Comparison of ENCODE assay signal across 16 mouse cellular contexts in the genomic region with DNA sequence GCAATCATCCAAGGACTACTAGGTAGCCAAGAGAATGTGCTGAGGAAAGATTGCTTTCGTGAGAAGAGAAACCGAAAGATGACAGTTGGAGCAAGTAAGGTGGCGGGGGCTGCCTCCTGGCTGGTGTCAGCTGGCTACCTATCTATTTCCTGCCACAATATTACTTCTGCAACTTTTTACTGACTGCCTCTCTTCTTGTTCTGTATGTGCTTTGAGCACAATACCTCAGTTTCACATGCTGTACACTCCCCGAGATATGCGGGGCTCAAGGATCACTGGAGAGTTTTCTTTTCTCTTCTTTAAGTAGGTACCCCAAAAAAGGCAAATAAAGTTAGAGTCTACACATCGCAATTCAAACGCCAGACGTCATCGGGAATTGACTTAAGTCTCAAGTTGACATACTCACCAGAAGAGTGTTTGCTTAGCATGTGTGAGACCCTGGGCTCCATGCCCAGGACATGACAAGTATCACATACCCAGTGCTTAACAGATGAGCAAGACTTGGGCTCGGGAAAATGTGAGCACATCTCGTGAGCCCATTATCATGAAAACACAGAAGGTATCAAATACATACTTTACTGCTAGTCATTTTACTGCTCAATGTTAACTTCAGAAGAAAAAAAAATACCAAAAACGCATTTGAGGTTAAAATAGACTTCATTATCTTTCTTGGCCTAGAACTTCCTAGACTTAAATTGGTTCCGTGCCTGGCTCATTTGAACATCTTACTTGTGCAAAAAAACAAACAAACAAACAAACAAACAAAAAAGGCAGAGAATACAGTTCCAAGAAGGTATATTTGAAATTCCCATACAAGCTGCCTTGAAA. TPM values are rescaled to one million over a fixed set of nuclear protein-coding genes. Genes with fewer than 3 reads are reported as not detected.
A peak's percentile ranks its signal among the peaks of the same experiment; 100 is the strongest.
DNase-seq lines count a peak whose midpoint lies in the region; ATAC-seq and TF ChIP-seq lines count a peak whose summit lies in the region.
"Had no signal": no experiment of that assay in that cellular context is flagged by ENCODE, and none has a peak within 500 bp of the region (broad histone marks: within the 10 kb centered on the region; RNA-seq: fewer than 3 reads in every experiment).

No protein-coding gene starts in this region.

- dilution Hi-C loops in CH12.LX (cut with MboI; ENCODE audit: extremely low pct_ligation_motif_present, extremely low pct_unique_long_range_greater_than_20kb, low sequenced_read_pairs) = no loop called here

- no peak for TF ChIP-seq EP300 in CH12.LX (IDR thresholded peaks at IDR 0.05; ENCODE audit: low read length)

- TF ChIP-seq CTCF in CH12.LX (conservative IDR thresholded peaks at IDR 0.05 in 1 of 2, IDR thresholded peaks at IDR 0.05 in 1 of 2; ENCODE audit: low read depth in 2 of 2, low read length in 2 of 2) = no peak
- no peak for TF ChIP-seq CTCF in hindbrain, postnatal 0 days (IDR thresholded peaks at IDR 0.05; ENCODE audit: low read depth)

- in situ Hi-C loops in CH12.LX (cut with MboI; ENCODE audit: low pct_ligation_motif_present, low pct_unique_long_range_greater_than_20kb, low sequenced_read_pairs) = loop anchor here (10.0 kb wide), 1 partner anchor 54 kb away; the partner anchor contains the start of gene Slc25a5

- peak; percentile 50 for ATAC-seq in inflammation-experienced regulatory T-cells, adult 6 months
- no peak for ATAC-seq in hindbrain, postnatal 0 days
- no peak for ATAC-seq in heart, embryonic 11.5 days (replicated peaks; ENCODE audit: insufficient number of reproducible peaks, low FRiP score, low TSS enrichment)
- ATAC-seq: forebrain, embryonic 15.5 days had no signal

- no peak overlapping the region for H3K9ac ChIP-seq in CH12.LX (ENCODE audit: insufficient read depth, low read depth)
- no peak overlapping the region for H3K9ac ChIP-seq in hindbrain, postnatal 0 days (replicated peaks; ENCODE audit: low read length)
- H3K9ac ChIP-seq in heart, embryonic 11.5 days (ENCODE audit: low read depth, low read length) = no peak overlapping the region
- H3K9ac ChIP-seq: embryonic facial prominence, embryonic 12.5 days; forebrain, embryonic 15.5 days; midbrain, embryonic 12.5 days; stomach, embryonic 15.5 days had no signal

- no peak for TF ChIP-seq POLR2A in CH12.LX (IDR thresholded peaks at IDR 0.05; ENCODE audit: low read depth, low read length)

- H3K4me1 ChIP-seq in CH12.LX (ENCODE audit: control insufficient read depth in 1 of 2, insufficient read depth in 2 of 2) = peaks cover 0 to 7% of the 10 kb centered on the region in 2 experiments; a peak in 1 of 4 replicates
- H3K4me1 ChIP-seq in hindbrain, postnatal 0 days (ENCODE audit: insufficient read depth, low read length) = no peaks in the 10 kb centered on the region
- no peaks in the 10 kb centered on the region for H3K4me1 ChIP-seq in heart, embryonic 11.5 days (ENCODE audit: control insufficient read depth, insufficient read depth, low read length)
- H3K4me1 ChIP-seq: embryonic facial prominence, embryonic 12.5 days; midbrain, embryonic 12.5 days; stomach, embryonic 15.5 days had no signal

- H3K4me2 ChIP-seq in CH12.LX (ENCODE audit: insufficient read depth, low read depth, poor library complexity, severe bottlenecking) = peak overlapping the region; percentile 29; the same call in 1 of the 2 replicates
- H3K4me2 ChIP-seq in hindbrain, postnatal 0 days (ENCODE audit: low read depth, low read length) = no peak overlapping the region
- H3K4me2 ChIP-seq in heart, embryonic 11.5 days = no peak overlapping the region
- H3K4me2 ChIP-seq: embryonic facial prominence, embryonic 12.5 days; forebrain, embryonic 15.5 days; midbrain, embryonic 12.5 days; stomach, embryonic 15.5 days had no signal

- WGBS in hindbrain, postnatal 0 days = 83% methylated on average over 13 of the region's 13 CpGs
- WGBS in heart, embryonic 11.5 days (ENCODE audit: insufficient replicate concordance) = 81% methylated on average over 13 of the region's 13 CpGs

- no peaks in the 10 kb centered on the region for H3K27me3 ChIP-seq in CH12.LX (replicated peaks)
- H3K27me3 ChIP-seq in hindbrain, postnatal 0 days (ENCODE audit: insufficient read depth, low read length) = no peaks in the 10 kb centered on the region
- H3K27me3 ChIP-seq in heart, embryonic 11.5 days (ENCODE audit: control insufficient read depth, insufficient read depth, low read length) = no peaks in the 10 kb centered on the region
- H3K27me3 ChIP-seq: embryonic facial prominence, embryonic 12.5 days; forebrain, embryonic 15.5 days; midbrain, embryonic 12.5 days; stomach, embryonic 15.5 days had no signal

- H3K27ac ChIP-seq in CH12.LX (ENCODE audit: insufficient read depth, low read depth) = no peak overlapping the region; the same call in 1 of the 2 replicates
- no peak overlapping the region for H3K27ac ChIP-seq in hindbrain, postnatal 0 days
- no peak overlapping the region for H3K27ac ChIP-seq in heart, embryonic 11.5 days (ENCODE audit: low read depth, low read length)
- H3K27ac ChIP-seq: embryonic facial prominence, embryonic 12.5 days; forebrain, embryonic 15.5 days; midbrain, embryonic 12.5 days; stomach, embryonic 15.5 days had no signal

- no peaks in the 10 kb centered on the region for H3K79me2 ChIP-seq in CH12.LX (replicated peaks; ENCODE audit: control insufficient read depth, extremely low read depth, insufficient read depth, poor library complexity, severe bottlenecking)

- no peak overlapping the region for H3K4me3 ChIP-seq in CH12.LX (replicated peaks in 1 of 3; ENCODE audit: low read depth in 2 of 3, low read length in 2 of 3, poor library complexity in 1 of 3)
- no peak overlapping the region for H3K4me3 ChIP-seq in hindbrain, postnatal 0 days (ENCODE audit: low read length)
- H3K4me3 ChIP-seq in heart, embryonic 11.5 days (ENCODE audit: low read depth, low read length) = no peak overlapping the region
- H3K4me3 ChIP-seq: embryonic facial prominence, embryonic 12.5 days; forebrain, embryonic 15.5 days; midbrain, embryonic 12.5 days; stomach, embryonic 15.5 days had no signal

- no peak for TF ChIP-seq RAD21 in CH12.LX (IDR thresholded peaks at IDR 0.05; ENCODE audit: low read depth, low read length)

- H3K36me3 ChIP-seq in CH12.LX (replicated peaks in 1 of 2; ENCODE audit: control insufficient read depth in 1 of 2, insufficient read depth in 1 of 2, low read length in 1 of 2) = no peaks in the 10 kb centered on the region
- H3K36me3 ChIP-seq in hindbrain, postnatal 0 days (ENCODE audit: insufficient read depth, low read length) = no peaks in the 10 kb centered on the region
- no peaks in the 10 kb centered on the region for H3K36me3 ChIP-seq in heart, embryonic 11.5 days (ENCODE audit: control insufficient read depth, insufficient read depth, low read length)
- H3K36me3 ChIP-seq: embryonic facial prominence, embryonic 12.5 days; forebrain, embryonic 15.5 days; midbrain, embryonic 12.5 days; stomach, embryonic 15.5 days had no signal

- DNase-seq in B cell, adult 2 months = peak; percentile 15
- no peak for DNase-seq in CH12.LX (ENCODE audit: extremely low read depth)
- DNase-seq in lung, postnatal 10 days = peak; percentile 20
- no peak for DNase-seq in heart, postnatal 14 days
- no peak for DNase-seq in cerebellum, adult 11 months
- DNase-seq in hindbrain, postnatal 0 days (ENCODE audit: low spot score) = no peak
- DNase-seq: cerebellum, postnatal 25 days; gastrocnemius, postnatal 36 days; kidney, postnatal 10 days; left cerebral cortex, postnatal 4 days had no signal

- intact Hi-C loops in heart, postnatal 14 days (cut with DNase I) = no loop called here

- peaks cover 1% of the 10 kb centered on the region for H3K9me3 ChIP-seq in CH12.LX (replicated peaks; ENCODE audit: low read length)
- no peaks in the 10 kb centered on the region for H3K9me3 ChIP-seq in hindbrain, postnatal 0 days (ENCODE audit: low read length)
- H3K9me3 ChIP-seq in heart, embryonic 11.5 days (replicated peaks; ENCODE audit: control insufficient read depth, low read length) = no peaks in the 10 kb centered on the region
- H3K9me3 ChIP-seq: embryonic facial prominence, embryonic 12.5 days; forebrain, embryonic 15.5 days; midbrain, embryonic 12.5 days; stomach, embryonic 15.5 days had no signal

TF ChIP-seq in CH12.LX, 34 proteins besides CTCF, POLR2A, EP300 and RAD21 (continues in another document):
- TF ChIP-seq ZNF384 (IDR thresholded peaks at IDR 0.05; ENCODE audit: low read depth, low read length) (no peak), ZMIZ1 (IDR thresholded peaks at IDR 0.05; ENCODE audit: low read depth, low read length) (no peak), MXI1 (IDR thresholded peaks at IDR 0.05; ENCODE audit: low read depth, low read length) (no peak), CHD1 (IDR thresholded peaks at IDR 0.05; ENCODE audit: low read depth, low read length) (no peak), TCF12 (IDR thresholded peaks at IDR 0.05; ENCODE audit: low read depth, low read length) (no peak), ZKSCAN1 (IDR thresholded peaks at IDR 0.05; ENCODE audit: borderline replicate concordance, low read depth, low read length) (no peak), HCFC1 (IDR thresholded peaks at IDR 0.05; ENCODE audit: low read depth, low read length) (no peak), BHLHE40 (IDR thresholded peaks at IDR 0.05; ENCODE audit: low read depth, low read length) (no peak), PAX5 (IDR thresholded peaks at IDR 0.05; ENCODE audit: low read length) (no peak), ELF1 (IDR thresholded peaks at IDR 0.05; ENCODE audit: low read depth, low read length) (no peak), RCOR1 (conservative IDR thresholded peaks at IDR 0.05; ENCODE audit: low read depth, low read length) (no peak)

RNA-seq across cellular contexts. Expression of gene Slc25a43, which starts 3.1 kb away (rescaled TPM):
- total RNA-seq in CH12.LX (2012; rRNA removed) (1.2 and 1.7 TPM in 2 replicates), CH12.LX (2014; rRNA removed) (1.5 and 2.2 TPM in 2 replicates)
- polyA plus RNA-seq in CH12.LX (2012; ENCODE audit: insufficient read length, low read depth) = 1.4 and 1.7 TPM in 2 replicates
- under 1 TPM in 2 of 3 experiments, not detected in 1; 0.47 to 0.50 TPM for polyA plus RNA-seq in inflammation-experienced regulatory T-cells, adult 6 months (2017; shearing (Covaris generic))
- under 1 TPM; 0.32 to 0.38 TPM for total RNA-seq in heart, postnatal 14 days (2021)
- 0.83 and 1.8 TPM in 2 replicates for total RNA-seq in hindbrain, postnatal 0 days (2014; rRNA removed)
- polyA plus RNA-seq in hindbrain, postnatal 0 days (2015; fragmentation: Nextera tagmentation; extraction: Ambion mirVana) = 0.86 and 0.90 TPM in 2 replicates
- polyA plus RNA-seq in heart, embryonic 11.5 days (2014; fragmentation: Nextera tagmentation; extraction: Ambion mirVana) = 2.2 and 3.6 TPM in 2 replicates
- total RNA-seq: left cerebral cortex, postnatal 4 days had no signal

RNA-seq across cellular contexts. Expression of gene Slc25a5, which starts 55.1 kb away (rescaled TPM):
- 591 and 695 TPM in 2 replicates for total RNA-seq in CH12.LX (2012; rRNA removed)
- total RNA-seq in CH12.LX (2014; rRNA removed) = 1,083 and 1,177 TPM in 2 replicates
- polyA plus RNA-seq in CH12.LX (2012; ENCODE audit: insufficient read length, low read depth) = 878 and 881 TPM in 2 replicates
- polyA plus RNA-seq in inflammation-experienced regulatory T-cells, adult 6 months (2017; shearing (Covaris generic)) = 1,000 to 10,000 TPM; 1,142 to 1,516 (median 1,275) TPM
- total RNA-seq in heart, postnatal 14 days (2021) = 100 to 1,000 TPM; 545 to 681 TPM
- 494 and 546 TPM in 2 replicates for total RNA-seq in hindbrain, postnatal 0 days (2014; rRNA removed)
- polyA plus RNA-seq in hindbrain, postnatal 0 days (2015; fragmentation: Nextera tagmentation; extraction: Ambion mirVana) = 693 and 697 TPM in 2 replicates
- polyA plus RNA-seq in heart, embryonic 11.5 days (2014; fragmentation: Nextera tagmentation; extraction: Ambion mirVana) = 1,149 and 1,243 TPM in 2 replicates

Comparison
In these comparisons a context has a peak if more than half of its experiments do, and no peak if none do; other contexts are left out.
1. DNase-seq: peak in B cell, adult 2 months (2 of 2) and lung, postnatal 10 days (single experiment); none in CH12.LX (single experiment), heart, postnatal 14 days (0 of 2), cerebellum, adult 11 months (single experiment) and hindbrain, postnatal 0 days (single experiment).